Mouse (Mus musculus): ENCODE measurements around the gene Spag6. TPM values are rescaled to one million over a fixed set of nuclear protein-coding genes. Genes with fewer than 3 reads are reported as not detected.

The Spag6 gene
- polyA plus RNA-seq, 1 experiment from 2014 or later: not detected

GRCm38 (mm10) chr2:18686386-18686785 lies 7.4 kb upstream of the Spag6 start:
- Histone ChIP-seq H3K4me3 (ENCODE audit: low read depth, low read length) (no peak overlapping the region), H3K27me3 (ENCODE audit: insufficient read depth, low read length) (peaks cover 46% of the 10 kb centered on the region)
- TF ChIP-seq CTCF (IDR thresholded peaks at IDR 0.05; ENCODE audit: low read depth) (no peak), EP300 (IDR thresholded peaks at IDR 0.05; ENCODE audit: low read depth) (no peak)

GRCm38 (mm10) chr2:18686826-18687519 lies 6.9 kb upstream of the Spag6 start:
- 48% methylated on average over 8 of the region's 8 CpGs for WGBS (ENCODE audit: insufficient replicate concordance)

More at GRCm38 (mm10) chr2:18686386-18686785, 7.4 kb upstream of the Spag6 start:
- peaks cover 21% of the 10 kb centered on the region for H3K4me1 ChIP-seq (ENCODE audit: insufficient read depth)
- WGBS (ENCODE audit: insufficient replicate concordance): 56% methylated on average over 6 of the region's 6 CpGs
- H3K9ac ChIP-seq (replicated peaks): no peak overlapping the region
- ATAC-seq (no peak), DNase-seq (no peak)
- no peak overlapping the region for H3K27ac ChIP-seq (ENCODE audit: low read depth)
- no peaks in the 10 kb centered on the region; the same call in 1 of the 2 replicates for H3K36me3 ChIP-seq (replicated peaks; ENCODE audit: insufficient read depth, low read length)
- H3K4me2 ChIP-seq (ENCODE audit: low read depth, low read length): no peak overlapping the region
- H3K9me3 ChIP-seq (ENCODE audit: low read length): no peaks in the 10 kb centered on the region

GRCm38 (mm10) chr2:18687671-18688170 lies 6.1 kb upstream of the Spag6 start:
- no peak for ATAC-seq
- WGBS (ENCODE audit: insufficient replicate concordance): 8% methylated on average over 9 of the region's 9 CpGs
- TF ChIP-seq EP300 (IDR thresholded peaks at IDR 0.05; ENCODE audit: low read depth) (no peak), CTCF (IDR thresholded peaks at IDR 0.05; ENCODE audit: low read depth) (no peak)
- H3K9me3 ChIP-seq (ENCODE audit: low read length): no peaks in the 10 kb centered on the region
- H3K4me3 ChIP-seq (ENCODE audit: low read depth, low read length): no peak overlapping the region
- H3K4me2 ChIP-seq (ENCODE audit: low read depth, low read length): no peak overlapping the region
- DNase-seq: no peak
- peaks cover 21% of the 10 kb centered on the region for H3K4me1 ChIP-seq (ENCODE audit: insufficient read depth)
- no peak overlapping the region for H3K27ac ChIP-seq (ENCODE audit: low read depth)
- H3K27me3 ChIP-seq (ENCODE audit: insufficient read depth, low read length): peaks cover 59% of the 10 kb centered on the region
- H3K9ac ChIP-seq (replicated peaks): no peak overlapping the region
- H3K36me3 ChIP-seq (replicated peaks; ENCODE audit: insufficient read depth, low read length): no peaks in the 10 kb centered on the region; the same call in 1 of the 2 replicates

More at GRCm38 (mm10) chr2:18686826-18687519, 6.9 kb upstream of the Spag6 start:
- Histone ChIP-seq H3K36me3 (replicated peaks; ENCODE audit: insufficient read depth, low read length) (no peaks in the 10 kb centered on the region; the same call in 1 of the 2 replicates), H3K27me3 (ENCODE audit: insufficient read depth, low read length) (peaks cover 51% of the 10 kb centered on the region), H3K4me2 (ENCODE audit: low read depth, low read length) (no peak overlapping the region), H3K9me3 (ENCODE audit: low read length) (no peaks in the 10 kb centered on the region), H3K4me3 (ENCODE audit: low read depth, low read length) (no peak overlapping the region), H3K4me1 (ENCODE audit: insufficient read depth) (peaks cover 21% of the 10 kb centered on the region), H3K27ac (ENCODE audit: low read depth) (no peak overlapping the region), H3K9ac (replicated peaks) (no peak overlapping the region)
- DNase-seq (no peak), ATAC-seq (no peak)
- TF ChIP-seq CTCF (IDR thresholded peaks at IDR 0.05; ENCODE audit: low read depth) (no peak), EP300 (IDR thresholded peaks at IDR 0.05; ENCODE audit: low read depth) (no peak)

- Histone ChIP-seq H3K4me2 (ENCODE audit: low read depth, low read length) (peak overlapping the region; percentile 81), H3K27ac (ENCODE audit: low read depth) (no peak overlapping the region), H3K9me3 (ENCODE audit: low read length) (no peaks in the 10 kb centered on the region), H3K4me3 (ENCODE audit: low read depth, low read length) (peak overlapping the region; percentile 54), H3K4me1 (ENCODE audit: insufficient read depth) (peaks cover 21% of the 10 kb centered on the region), H3K9ac (replicated peaks) (no peak overlapping the region), H3K27me3 (ENCODE audit: insufficient read depth, low read length) (peaks cover 64% of the 10 kb centered on the region), H3K36me3 (replicated peaks; ENCODE audit: insufficient read depth, low read length) (no peaks in the 10 kb centered on the region; the same call in 1 of the 2 replicates)
- WGBS (ENCODE audit: insufficient replicate concordance): 11% methylated on average over 6 of the region's 6 CpGs
- DNase-seq (no peak), ATAC-seq (no peak)
- TF ChIP-seq CTCF (IDR thresholded peaks at IDR 0.05; ENCODE audit: low read depth) (no peak), EP300 (IDR thresholded peaks at IDR 0.05; ENCODE audit: low read depth) (no peak)
Observed at GRCm38 (mm10) chr2:18688286-18688685, 5.5 kb upstream of the Spag6 start.

GRCm38 (mm10) chr2:18688708-18689063 lies 5.1 kb upstream of the Spag6 start:
- Histone ChIP-seq H3K9ac (replicated peaks) (no peak overlapping the region), H3K4me1 (ENCODE audit: insufficient read depth) (peaks cover 21% of the 10 kb centered on the region), H3K27me3 (ENCODE audit: insufficient read depth, low read length) (peaks cover 66% of the 10 kb centered on the region), H3K36me3 (replicated peaks; ENCODE audit: insufficient read depth, low read length) (no peaks in the 10 kb centered on the region; the same call in 1 of the 2 replicates), H3K4me3 (ENCODE audit: low read depth, low read length) (peak overlapping the region; percentile 54), H3K27ac (ENCODE audit: low read depth) (no peak overlapping the region), H3K4me2 (ENCODE audit: low read depth, low read length) (peak overlapping the region; percentile 81), H3K9me3 (ENCODE audit: low read length) (no peaks in the 10 kb centered on the region)
- WGBS (ENCODE audit: insufficient replicate concordance): under 1% methylated on average over 42 of the region's 45 CpGs
- no peak for TF ChIP-seq CTCF (IDR thresholded peaks at IDR 0.05; ENCODE audit: low read depth)
- no peak for TF ChIP-seq EP300 (IDR thresholded peaks at IDR 0.05; ENCODE audit: low read depth)
- DNase-seq: peak; percentile 78
- ATAC-seq: peak; percentile 69

- no peak overlapping the region for H3K27ac ChIP-seq (ENCODE audit: low read depth)
- TF ChIP-seq CTCF (IDR thresholded peaks at IDR 0.05; ENCODE audit: low read depth): no peak
- TF ChIP-seq EP300 (IDR thresholded peaks at IDR 0.05; ENCODE audit: low read depth): no peak
- peaks cover 72% of the 10 kb centered on the region for H3K27me3 ChIP-seq (ENCODE audit: insufficient read depth, low read length)
- H3K9ac ChIP-seq (replicated peaks): 0 out of 2 replicates have a peak overlapping the region, but pooled peaks have one; percentile 6
- H3K36me3 ChIP-seq (replicated peaks; ENCODE audit: insufficient read depth, low read length): no peaks in the 10 kb centered on the region
- DNase-seq: peak; percentile 47
- H3K4me2 ChIP-seq (ENCODE audit: low read depth, low read length): peak overlapping the region; percentile 81
- WGBS (ENCODE audit: insufficient replicate concordance): 2% methylated on average over 50 of the region's 51 CpGs
- peak overlapping the region; percentile 54 for H3K4me3 ChIP-seq (ENCODE audit: low read depth, low read length)
- ATAC-seq: peak; percentile 38; the same call in 1 of the 2 replicates
- peaks cover 21% of the 10 kb centered on the region for H3K4me1 ChIP-seq (ENCODE audit: insufficient read depth)
- H3K9me3 ChIP-seq (ENCODE audit: low read length): no peaks in the 10 kb centered on the region
Observed at GRCm38 (mm10) chr2:18689064-18689921, 4.5 kb upstream of the Spag6 start.

Data from liver, postnatal 0 days (tissue).